Mouse (Mus musculus) kidney, embryonic 14.5 days (tissue): ENCODE data around the gene Adap1. TPM values are rescaled to one million over a fixed set of nuclear protein-coding genes. Genes with fewer than 3 reads are reported as not detected.

ENCODE experiments used
- ATAC-seq: fragments of 200-750 bp; cut with Nextera tagmentation; 2 replicates; pipeline ENCODE4 v1.8.0; 2017; ENCODE audit warnings: moderate number of reproducible peaks, mild to moderate bottlenecking, moderate TSS enrichment, moderate library complexity; ENCODE audit not compliant: low FRiP score, low TSS enrichment
- H3K27ac ChIP-seq: fragments of 300-500 bp; sonication (generic); 2 replicates; pipeline ENCODE4 v1.5.1; 2014; ENCODE audit warnings: low read depth, mild to moderate bottlenecking, low read length, moderate library complexity, mixed read lengths
- H3K27me3 ChIP-seq: fragments of 300-500 bp; sonication (generic); 2 replicates; pipeline ENCODE4 v1.6.1; 2014; ENCODE audit warnings: mild to moderate bottlenecking, low read length; ENCODE audit not compliant: control insufficient read depth, insufficient read depth
- H3K36me3 ChIP-seq: fragments of 300-500 bp; sonication (generic); 2 replicates; pipeline ENCODE4 v1.6.1; 2014; ENCODE audit warnings: low read length, mixed read lengths; ENCODE audit not compliant: control insufficient read depth, insufficient read depth
- H3K4me1 ChIP-seq: fragments of 300-500 bp; sonication (generic); 2 replicates; pipeline ENCODE4 v1.6.1; 2014; ENCODE audit warnings: low read length, mixed read lengths; ENCODE audit not compliant: control insufficient read depth, insufficient read depth
- H3K4me2 ChIP-seq: fragments of 300-500 bp; sonication (generic); replicated peaks from 2 replicates; pipeline ENCODE4 v1.6.1; 2014; ENCODE audit warnings: low read depth, mild to moderate bottlenecking, low read length
- H3K4me3 ChIP-seq: fragments of 300-500 bp; sonication (generic); 2 replicates; pipeline ENCODE4 v1.5.1; 2014; ENCODE audit warnings: mild to moderate bottlenecking, low read length
- H3K9ac ChIP-seq: fragments of 300-500 bp; sonication (generic); 2 replicates; pipeline ENCODE4 v1.6.1; 2014; ENCODE audit warnings: low read depth, mild to moderate bottlenecking, low read length, moderate library complexity
- H3K9me3 ChIP-seq: fragments of 300-500 bp; sonication (generic); 2 replicates; pipeline ENCODE4 v1.6.1; 2016; ENCODE audit warnings: low read length; ENCODE audit not compliant: control insufficient read depth
- WGBS: fragments of 180-500 bp; shearing (Covaris S2); extraction: QIAGEN DNeasy Blood & Tissue Kit; methylation state at CpG from one replicate; pipeline ENCODE4 v1.1.7; 2014; 5-methylcytosine and 5-hydroxymethylcytosine counted together
- polyA plus RNA-seq: library from polyadenylated mRNA; unstranded; fragments of >200 nt; fragmentation: Nextera tagmentation; extraction: Ambion mirVana; gene quantifications from 2 replicates; pipeline ENCODE4 v1.2.1, GENCODE M21; 2014

Gene Adap1
- 0.89 and 1.2 TPM in 2 replicates for polyA plus RNA-seq

DNA sequence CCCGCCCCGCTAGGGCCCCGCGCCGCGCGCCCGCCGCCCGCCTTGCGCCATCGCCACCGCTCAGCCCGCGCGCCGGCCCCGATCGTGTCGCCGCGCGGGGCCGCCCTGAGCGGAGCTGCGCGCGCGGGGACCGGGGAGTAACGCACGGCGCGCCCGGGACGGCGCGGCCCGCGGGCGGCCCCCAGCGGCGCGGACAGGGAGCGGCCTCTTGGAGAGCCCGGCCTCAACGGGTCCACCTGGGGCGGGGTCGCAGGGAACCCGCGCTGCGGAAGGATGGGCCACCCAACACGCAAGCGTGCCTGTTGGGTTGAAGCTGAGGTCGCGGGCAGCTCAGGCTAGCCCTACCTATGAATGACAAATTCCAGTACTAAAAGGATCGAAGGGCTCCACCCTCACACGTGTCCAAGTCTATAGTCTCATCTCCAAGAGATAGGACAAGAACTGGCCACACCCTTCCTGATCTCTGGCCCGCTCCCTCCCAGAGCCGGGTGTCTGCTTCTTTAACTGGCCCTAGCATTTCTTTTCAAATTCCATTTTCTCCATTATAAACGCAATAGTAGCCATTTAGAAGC, at the start of gene Adap1:
TSS of gene Adap1 (minus strand) at position 228 of the 572 bp plus-strand sequence.
- peak within 1 kb of the TSS; percentile 59 for H3K4me3 ChIP-seq
- peaks cover 32% of the 10 kb centered on the region for H3K27me3 ChIP-seq
- 3% methylated on average over 49 of the region's 61 CpGs for WGBS

DNA sequence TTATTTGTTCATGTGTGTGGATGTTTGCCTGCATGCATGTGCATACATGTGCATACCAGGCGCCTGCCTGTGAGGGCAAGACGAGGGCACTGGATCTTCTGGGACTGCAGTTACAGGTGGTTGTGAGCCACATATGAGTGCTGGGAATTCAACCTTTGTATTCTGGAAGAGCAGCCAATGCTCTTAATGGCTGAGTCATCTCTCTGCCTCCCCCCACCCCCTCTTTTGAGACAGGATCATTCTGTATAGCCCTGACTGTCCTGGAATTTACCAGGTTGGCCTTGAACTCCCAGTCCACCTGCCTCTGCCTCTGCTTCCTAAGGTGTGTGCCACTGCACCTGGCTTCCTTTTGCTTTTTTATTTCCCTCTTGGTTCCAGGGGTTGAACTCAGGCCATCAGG, 49.4 kb upstream of the Adap1 start:
- WGBS: 88% methylated on average over 2 of the region's 2 CpGs
- no peak overlapping the region for H3K9ac ChIP-seq
- no peaks in the 10 kb centered on the region for H3K27me3 ChIP-seq
- H3K4me2 ChIP-seq: no peak overlapping the region
- no peak overlapping the region for H3K4me3 ChIP-seq
- no peak for ATAC-seq
- no peaks in the 10 kb centered on the region for H3K9me3 ChIP-seq
- H3K36me3 ChIP-seq: no peaks in the 10 kb centered on the region
- H3K4me1 ChIP-seq: peaks cover 46% of the 10 kb centered on the region
- no peak overlapping the region for H3K27ac ChIP-seq

More for the DNA sequence above, at the start of gene Adap1:
- Histone ChIP-seq H3K4me1 (peaks cover 8% of the 10 kb centered on the region; the same call in 1 of the 2 replicates), H3K9me3 (no peaks in the 10 kb centered on the region), H3K27ac (no peak within 1 kb of the TSS), H3K36me3 (no peaks in the 10 kb centered on the region), H3K9ac (peak within 1 kb of the TSS; percentile 69), H3K4me2 (peak within 1 kb of the TSS; percentile 98)
- peak; percentile 83 for ATAC-seq

DNA sequence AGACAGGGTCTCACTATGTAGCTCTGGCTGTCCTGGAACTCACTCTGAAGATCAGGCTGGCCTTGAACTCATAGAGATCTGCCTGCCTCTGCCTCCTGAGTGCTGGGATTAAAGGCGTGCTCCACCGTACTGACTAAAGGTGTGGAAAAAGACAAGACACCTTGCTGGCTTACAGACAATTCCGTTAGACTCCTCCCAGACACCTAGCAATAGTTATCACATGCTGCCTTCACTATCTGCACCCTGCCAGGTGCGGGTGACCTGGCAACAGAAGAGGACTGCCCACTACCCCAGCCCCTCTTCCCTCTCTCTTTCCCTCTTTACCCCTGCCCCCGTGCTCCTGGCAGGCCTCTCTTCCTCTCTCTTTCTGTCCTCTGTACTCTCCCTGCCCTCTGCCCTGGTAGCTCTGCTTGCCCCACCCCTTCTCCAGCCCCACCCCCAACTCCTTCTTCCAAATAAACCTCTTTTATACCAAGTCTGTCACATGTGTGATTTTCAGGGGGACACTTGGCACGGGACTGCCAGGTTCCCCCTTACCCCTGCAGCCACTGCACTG, 48.5 kb upstream of the Adap1 start:
- Histone ChIP-seq H3K27me3 (no peaks in the 10 kb centered on the region), H3K4me3 (no peak overlapping the region), H3K4me1 (peaks cover 37% of the 10 kb centered on the region), H3K9me3 (no peaks in the 10 kb centered on the region), H3K36me3 (no peaks in the 10 kb centered on the region), H3K4me2 (no peak overlapping the region), H3K9ac (no peak overlapping the region), H3K27ac (no peak overlapping the region)
- ATAC-seq: no peak
- 76% methylated on average over 6 of the region's 6 CpGs for WGBS

DNA sequence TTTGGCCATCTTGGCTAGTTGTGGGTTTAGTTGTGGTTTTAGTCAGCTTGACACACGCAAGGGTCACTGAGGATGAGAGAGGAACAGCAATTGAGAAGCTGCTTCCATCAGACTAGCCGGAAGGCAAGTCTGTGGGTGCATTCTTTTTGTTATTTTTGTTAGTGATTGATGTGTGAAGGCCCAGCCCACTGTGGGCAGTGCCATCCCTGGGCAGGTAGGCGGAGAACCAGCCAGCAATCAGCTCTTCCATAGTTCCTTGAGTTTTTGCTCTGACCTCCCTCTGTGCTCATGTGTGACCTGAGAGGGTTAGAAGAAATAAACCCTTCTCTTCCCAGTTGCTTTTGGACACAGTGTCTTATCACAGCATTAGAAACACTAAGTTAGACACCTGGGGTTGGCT, 47.7 kb upstream of the Adap1 start:
- no peak overlapping the region for H3K27ac ChIP-seq
- H3K36me3 ChIP-seq: no peaks in the 10 kb centered on the region
- ATAC-seq: no peak
- H3K9ac ChIP-seq: no peak overlapping the region
- 68% methylated on average over 3 of the region's 3 CpGs for WGBS
- peaks cover 32% of the 10 kb centered on the region for H3K4me1 ChIP-seq
- no peaks in the 10 kb centered on the region for H3K27me3 ChIP-seq
- H3K4me2 ChIP-seq: no peak overlapping the region
- H3K4me3 ChIP-seq: no peak overlapping the region
- H3K9me3 ChIP-seq: no peaks in the 10 kb centered on the region

DNA sequence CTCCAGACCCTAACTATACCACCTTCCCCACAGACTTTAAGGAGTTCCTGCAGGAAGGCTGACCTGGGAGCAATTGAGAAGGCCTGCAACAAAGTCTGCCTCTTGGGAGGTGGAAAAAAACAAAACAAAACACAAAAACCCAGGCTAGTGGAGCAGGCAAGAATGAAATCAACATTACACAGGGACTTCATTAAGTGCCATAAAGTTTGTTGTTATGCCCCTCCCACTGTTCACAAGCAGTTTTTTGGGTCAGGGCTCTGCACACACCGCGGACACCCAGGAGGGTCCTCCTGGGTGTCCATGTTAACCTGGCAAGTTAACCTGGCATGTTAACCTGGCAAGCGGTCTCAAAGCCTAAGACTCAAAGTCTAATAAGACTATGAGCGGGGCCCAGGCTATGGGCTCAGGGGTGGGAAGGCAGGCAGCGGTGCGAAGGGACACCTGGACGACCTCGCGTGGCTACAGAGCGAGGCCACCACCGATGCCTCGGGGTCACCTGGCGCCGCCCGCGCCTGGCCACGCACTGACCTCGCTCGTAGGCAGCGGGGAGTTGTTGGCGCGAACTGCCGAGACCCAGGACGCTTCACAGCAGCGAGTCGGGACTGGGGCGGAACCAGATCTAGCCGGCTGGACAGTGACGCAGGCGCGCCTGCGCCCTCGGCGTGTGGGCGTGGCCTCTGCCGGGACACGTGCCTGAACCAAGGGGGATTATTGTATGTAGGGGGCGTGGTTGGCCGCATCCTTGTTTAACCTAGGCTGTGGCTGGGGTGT, 46.4 kb upstream of the Adap1 start:
- ATAC-seq: peak; percentile 92
- 1% methylated on average over 39 of the region's 39 CpGs for WGBS
- Histone ChIP-seq H3K4me1 (peaks cover 19% of the 10 kb centered on the region), H3K9ac (peak overlapping the region; percentile 86), H3K27ac (peak overlapping the region; percentile 82), H3K27me3 (no peaks in the 10 kb centered on the region), H3K4me3 (peak overlapping the region; percentile 53), H3K9me3 (no peaks in the 10 kb centered on the region), H3K4me2 (peak overlapping the region; percentile 89), H3K36me3 (no peaks in the 10 kb centered on the region)

DNA sequence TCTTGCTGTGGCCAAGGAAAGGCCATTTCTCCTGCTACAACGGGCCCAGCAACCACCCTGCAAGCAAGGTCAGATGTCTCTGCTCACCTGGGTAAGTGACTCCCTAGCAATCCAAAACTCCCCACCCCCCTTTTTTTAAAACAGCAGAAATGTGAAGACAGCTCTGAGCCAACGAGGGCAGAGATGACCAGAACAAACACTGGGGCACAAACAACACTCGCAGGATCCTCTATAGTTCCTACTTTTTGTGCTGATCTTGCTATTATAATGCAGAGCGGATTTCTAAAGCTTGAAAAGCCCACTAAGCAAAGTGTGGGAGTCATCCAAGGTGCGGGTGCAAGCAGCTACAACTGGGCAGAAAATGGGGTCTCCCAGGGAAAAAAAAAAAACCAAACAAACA, 45.7 kb upstream of the Adap1 start:
- WGBS: 49% methylated on average over 5 of the region's 5 CpGs
- no peaks in the 10 kb centered on the region for H3K9me3 ChIP-seq

DNA sequence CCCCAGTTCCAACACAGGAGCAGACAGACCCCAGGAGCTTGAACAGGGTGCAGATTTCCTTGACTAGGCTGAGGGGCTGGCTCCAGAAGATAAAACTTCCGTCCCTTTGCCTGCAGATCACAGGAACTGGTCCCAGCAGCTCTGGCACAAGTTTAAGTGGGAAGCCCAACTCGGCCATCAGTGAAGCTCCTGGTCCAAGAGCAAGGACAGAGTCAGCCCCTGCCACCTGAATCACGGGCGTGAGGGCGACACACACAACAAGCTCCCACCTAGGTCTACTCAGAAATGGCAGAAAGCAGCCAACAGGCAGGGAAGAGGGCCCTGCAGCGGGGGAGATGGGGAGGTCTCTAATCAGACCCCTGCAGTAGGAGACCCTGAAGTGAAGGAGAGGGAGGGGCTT, 44.9 kb upstream of the Adap1 start:
- no peaks in the 10 kb centered on the region for H3K36me3 ChIP-seq
- H3K9me3 ChIP-seq: no peaks in the 10 kb centered on the region
- H3K4me3 ChIP-seq: no peak overlapping the region
- no peak overlapping the region for H3K9ac ChIP-seq
- WGBS: 86% methylated on average over 6 of the region's 6 CpGs
- H3K4me1 ChIP-seq: peaks cover 19% of the 10 kb centered on the region
- no peaks in the 10 kb centered on the region for H3K27me3 ChIP-seq
- H3K4me2 ChIP-seq: no peak overlapping the region
- H3K27ac ChIP-seq: no peak overlapping the region
- ATAC-seq: no peak

More for the DNA sequence above, 45.7 kb upstream of the Adap1 start:
- no peaks in the 10 kb centered on the region for H3K27me3 ChIP-seq
- H3K36me3 ChIP-seq: no peaks in the 10 kb centered on the region
- H3K4me2 ChIP-seq: peak overlapping the region; percentile 89
- H3K4me3 ChIP-seq: peak overlapping the region; percentile 53; the same call in 1 of the 2 replicates
- H3K27ac ChIP-seq: peak overlapping the region; percentile 82; the same call in 1 of the 2 replicates
- no peak for ATAC-seq
- H3K9ac ChIP-seq: peak overlapping the region; percentile 86
- peaks cover 18% of the 10 kb centered on the region for H3K4me1 ChIP-seq

DNA sequence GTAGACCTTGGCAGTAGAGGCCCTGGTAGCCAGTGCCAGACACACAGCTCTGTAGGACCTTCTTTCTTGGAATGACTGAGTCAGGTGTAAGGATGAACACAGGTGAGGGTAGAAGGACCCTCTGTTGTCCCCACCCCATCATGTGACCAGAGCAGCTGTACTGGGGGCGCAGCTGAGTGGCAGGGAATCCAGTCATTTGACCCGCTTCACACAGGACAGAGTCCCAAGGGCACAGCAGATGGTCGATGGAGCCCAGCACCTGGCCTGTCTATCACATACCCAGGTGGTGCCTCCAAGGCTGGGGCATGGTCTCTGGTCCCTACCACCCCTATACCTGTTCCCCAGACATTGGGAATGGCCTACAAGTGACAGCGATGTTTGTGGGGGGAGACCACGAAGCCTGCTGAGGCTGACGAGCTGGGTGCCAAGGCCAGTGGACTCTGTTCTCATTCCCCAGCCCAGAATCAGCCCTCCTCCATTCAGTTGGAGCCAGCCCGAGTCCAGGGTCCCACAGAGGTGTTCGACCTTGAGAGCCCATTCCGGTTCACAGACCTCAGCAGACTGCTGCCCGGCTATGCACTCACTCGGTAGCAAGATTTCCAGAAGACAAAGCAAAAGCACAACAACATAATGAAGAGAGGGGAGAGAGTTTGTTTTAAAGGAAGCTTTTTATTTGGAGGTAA, 43.4 kb upstream of the Adap1 start:
- no peak overlapping the region for H3K4me3 ChIP-seq
- H3K9ac ChIP-seq: no peak overlapping the region
- no peaks in the 10 kb centered on the region for H3K36me3 ChIP-seq
- H3K4me2 ChIP-seq: no peak overlapping the region
- 74% methylated on average over 11 of the region's 11 CpGs for WGBS
- no peak overlapping the region for H3K27ac ChIP-seq
- H3K27me3 ChIP-seq: no peaks in the 10 kb centered on the region
- H3K9me3 ChIP-seq: no peaks in the 10 kb centered on the region
- ATAC-seq: no peak
- H3K4me1 ChIP-seq: peaks cover 30% of the 10 kb centered on the region
